Comparison of ENCODE assay signal across 8 mouse cellular contexts in genomic region chr8:84845355-84846093, GRCm38 (mm10). TPM values are rescaled to one million over a fixed set of nuclear protein-coding genes. Genes with fewer than 3 reads are reported as not detected.
A peak's percentile ranks its signal among the peaks of the same experiment; 100 is the strongest.
DNase-seq lines count a peak whose midpoint lies in the region; ATAC-seq and TF ChIP-seq lines count a peak whose summit lies in the region.

No protein-coding gene starts in this region.

- no peak overlapping the region for H3K27ac ChIP-seq in bone marrow, adult 2 months (ENCODE audit: control insufficient read depth, insufficient read depth, low read depth, low read length, poor library complexity)
- peak overlapping the region; percentile 78; the same call in 1 of the 2 replicates for H3K27ac ChIP-seq in forebrain, embryonic 16.5 days (ENCODE audit: low read length)
- no peak overlapping the region for H3K27ac ChIP-seq in kidney, embryonic 14.5 days (ENCODE audit: low read depth, low read length)
- H3K27ac ChIP-seq in stomach, embryonic 15.5 days: peak overlapping the region; percentile 87; the same call in 1 of the 2 replicates

- peak overlapping the region; percentile 94 for H3K4me2 ChIP-seq in forebrain, embryonic 16.5 days (ENCODE audit: low read length)
- peak overlapping the region; percentile 79 for H3K4me2 ChIP-seq in kidney, embryonic 14.5 days (replicated peaks; ENCODE audit: low read depth, low read length)
- peak overlapping the region; percentile 68 for H3K4me2 ChIP-seq in stomach, embryonic 15.5 days

- ATAC-seq in forebrain, embryonic 16.5 days: no peak
- ATAC-seq in kidney, embryonic 14.5 days (ENCODE audit: low FRiP score, low TSS enrichment): no peak
- no peak for ATAC-seq in stomach, embryonic 15.5 days (ENCODE audit: insufficient read depth, low FRiP score, low read depth)
- no peak for ATAC-seq in activated CD4-positive, CD25-positive, alpha-beta regulatory T cell, adult 4 months

- peaks cover 32% of the 10 kb centered on the region for H3K36me3 ChIP-seq in forebrain, embryonic 16.5 days (ENCODE audit: control insufficient read depth, insufficient read depth)
- H3K36me3 ChIP-seq in kidney, embryonic 14.5 days (ENCODE audit: control insufficient read depth, insufficient read depth, low read length): peaks cover 44% of the 10 kb centered on the region
- peaks cover 38% of the 10 kb centered on the region for H3K36me3 ChIP-seq in stomach, embryonic 15.5 days

- TF ChIP-seq POLR2A in bone marrow, adult 2 months (IDR thresholded peaks at IDR 0.05; ENCODE audit: borderline replicate concordance, control insufficient read depth, low read depth, low read length): no peak

- 6% methylated on average over 12 of the region's 12 CpGs for WGBS in bone marrow, adult 2 months
- WGBS in forebrain, embryonic 16.5 days: 12% methylated on average over 12 of the region's 12 CpGs
- 15% methylated on average over 12 of the region's 12 CpGs for WGBS in kidney, embryonic 14.5 days
- WGBS in stomach, embryonic 15.5 days: 10% methylated on average over 12 of the region's 12 CpGs

- peaks cover 4% of the 10 kb centered on the region; the same call in 1 of the 2 replicates for H3K4me1 ChIP-seq in bone marrow, adult 2 months (ENCODE audit: control insufficient read depth, insufficient read depth, low read length)
- H3K4me1 ChIP-seq in forebrain, embryonic 16.5 days (replicated peaks; ENCODE audit: control insufficient read depth, insufficient read depth, low read length): peaks cover 34% of the 10 kb centered on the region
- peaks cover 23% of the 10 kb centered on the region for H3K4me1 ChIP-seq in kidney, embryonic 14.5 days (ENCODE audit: control insufficient read depth, insufficient read depth, low read length)
- peaks cover 14% of the 10 kb centered on the region for H3K4me1 ChIP-seq in stomach, embryonic 15.5 days

- H3K27me3 ChIP-seq in forebrain, embryonic 16.5 days (replicated peaks; ENCODE audit: control insufficient read depth, insufficient read depth, low read length): no peaks in the 10 kb centered on the region
- H3K27me3 ChIP-seq in kidney, embryonic 14.5 days (ENCODE audit: control insufficient read depth, insufficient read depth, low read length): no peaks in the 10 kb centered on the region
- H3K27me3 ChIP-seq in stomach, embryonic 15.5 days (replicated peaks): no peaks in the 10 kb centered on the region

- peak; percentile 64 to 73 for DNase-seq in right cerebral cortex, postnatal 10 days (ENCODE audit: low spot score in 2 of 2)
- no peak for DNase-seq in right cerebral cortex, postnatal 14 days
- DNase-seq in lung, postnatal 10 days: peak; percentile 70

- no peaks in the 10 kb centered on the region for H3K9me3 ChIP-seq in forebrain, embryonic 16.5 days (ENCODE audit: control insufficient read depth, low read length)
- H3K9me3 ChIP-seq in kidney, embryonic 14.5 days (ENCODE audit: control insufficient read depth, low read length): no peaks in the 10 kb centered on the region
- H3K9me3 ChIP-seq in stomach, embryonic 15.5 days: no peaks in the 10 kb centered on the region

- H3K4me3 ChIP-seq in bone marrow, adult 2 months (replicated peaks; ENCODE audit: control insufficient read depth, low read depth, low read length): peak overlapping the region; percentile 89
- H3K4me3 ChIP-seq in forebrain, embryonic 16.5 days (replicated peaks; ENCODE audit: low read length): peak overlapping the region; percentile 99
- H3K4me3 ChIP-seq in kidney, embryonic 14.5 days (ENCODE audit: low read length): peak overlapping the region; percentile 81
- peak overlapping the region; percentile 97 for H3K4me3 ChIP-seq in stomach, embryonic 15.5 days (replicated peaks)

- peak; percentile 51; the same call in 1 of the 2 replicates for TF ChIP-seq CTCF in bone marrow, adult 2 months (IDR thresholded peaks at IDR 0.05; ENCODE audit: control insufficient read depth, insufficient read depth, low read length)

- peak overlapping the region; percentile 93 for H3K9ac ChIP-seq in forebrain, embryonic 16.5 days (replicated peaks; ENCODE audit: low read depth, low read length)
- H3K9ac ChIP-seq in kidney, embryonic 14.5 days (ENCODE audit: low read depth, low read length): peak overlapping the region; percentile 84
- peak overlapping the region; percentile 97 for H3K9ac ChIP-seq in stomach, embryonic 15.5 days

RNA-seq across cellular contexts. Expression of gene Calr, which starts 1.2 kb away (rescaled TPM):
- 342 and 475 TPM in 2 replicates for polyA plus RNA-seq in bone marrow, adult 2 months (2011; ENCODE audit: insufficient read depth, insufficient read length, low replicate concordance, missing spikeins)
- polyA plus RNA-seq in forebrain, embryonic 16.5 days (2015; fragmentation: Nextera tagmentation; extraction: Ambion mirVana): 610 and 631 TPM in 2 replicates
- 758 and 944 TPM in 2 replicates for polyA plus RNA-seq in kidney, embryonic 14.5 days (2014; fragmentation: Nextera tagmentation; extraction: Ambion mirVana)
- 938 and 1,051 TPM in 2 replicates for polyA plus RNA-seq in stomach, embryonic 15.5 days (2015; fragmentation: Nextera tagmentation; extraction: Ambion mirVana)
- 100 to 1,000 TPM; 269 to 303 TPM for polyA plus RNA-seq in activated CD4-positive, CD25-positive, alpha-beta regulatory T cell, adult 4 months (2017; shearing (Covaris generic))

RNA-seq across cellular contexts. Expression of gene Rad23a, which starts 5.1 kb away (rescaled TPM):
- 169 and 222 TPM in 2 replicates for polyA plus RNA-seq in bone marrow, adult 2 months (2011; ENCODE audit: insufficient read depth, insufficient read length, low replicate concordance, missing spikeins)
- 84.8 and 86.5 TPM in 2 replicates for polyA plus RNA-seq in forebrain, embryonic 16.5 days (2015; fragmentation: Nextera tagmentation; extraction: Ambion mirVana)
- 124 and 125 TPM in 2 replicates for polyA plus RNA-seq in kidney, embryonic 14.5 days (2014; fragmentation: Nextera tagmentation; extraction: Ambion mirVana)
- polyA plus RNA-seq in stomach, embryonic 15.5 days (2015; fragmentation: Nextera tagmentation; extraction: Ambion mirVana): 115 and 130 TPM in 2 replicates
- polyA plus RNA-seq in activated CD4-positive, CD25-positive, alpha-beta regulatory T cell, adult 4 months (2017; shearing (Covaris generic)): 100 to 1,000 TPM; 125 to 131 TPM

RNA-seq across cellular contexts. Expression of gene Farsa, which starts 11.3 kb away (rescaled TPM):
- polyA plus RNA-seq in bone marrow, adult 2 months (2011; ENCODE audit: insufficient read depth, insufficient read length, low replicate concordance, missing spikeins): 36.6 and 59.1 TPM in 2 replicates
- polyA plus RNA-seq in forebrain, embryonic 16.5 days (2015; fragmentation: Nextera tagmentation; extraction: Ambion mirVana): 126 TPM in 2 replicates
- polyA plus RNA-seq in kidney, embryonic 14.5 days (2014; fragmentation: Nextera tagmentation; extraction: Ambion mirVana): 90.4 and 105 TPM in 2 replicates
- polyA plus RNA-seq in stomach, embryonic 15.5 days (2015; fragmentation: Nextera tagmentation; extraction: Ambion mirVana): 89.5 and 90.1 TPM in 2 replicates
- 10 to 100 TPM; 45.8 to 58.4 TPM for polyA plus RNA-seq in activated CD4-positive, CD25-positive, alpha-beta regulatory T cell, adult 4 months (2017; shearing (Covaris generic))

RNA-seq across cellular contexts. Expression of gene Gadd45gip1, which starts 14.2 kb away (rescaled TPM):
- polyA plus RNA-seq in bone marrow, adult 2 months (2011; ENCODE audit: insufficient read depth, insufficient read length, low replicate concordance, missing spikeins): 9.2 and 20.5 TPM in 2 replicates
- 31.3 and 34.3 TPM in 2 replicates for polyA plus RNA-seq in forebrain, embryonic 16.5 days (2015; fragmentation: Nextera tagmentation; extraction: Ambion mirVana)
- polyA plus RNA-seq in kidney, embryonic 14.5 days (2014; fragmentation: Nextera tagmentation; extraction: Ambion mirVana): 49.2 and 54.2 TPM in 2 replicates
- 52.7 and 54.5 TPM in 2 replicates for polyA plus RNA-seq in stomach, embryonic 15.5 days (2015; fragmentation: Nextera tagmentation; extraction: Ambion mirVana)
- 10 to 100 TPM; 18.5 to 21.5 TPM for polyA plus RNA-seq in activated CD4-positive, CD25-positive, alpha-beta regulatory T cell, adult 4 months (2017; shearing (Covaris generic))

RNA-seq across cellular contexts. Expression of gene Dand5, which starts 22.9 kb away (rescaled TPM):
- polyA plus RNA-seq in bone marrow, adult 2 months (2011; ENCODE audit: insufficient read depth, insufficient read length, low replicate concordance, missing spikeins): 2.2 and 3.3 TPM in 2 replicates
- 8.2 and 8.7 TPM in 2 replicates for polyA plus RNA-seq in forebrain, embryonic 16.5 days (2015; fragmentation: Nextera tagmentation; extraction: Ambion mirVana)
- 5.9 and 6.0 TPM in 2 replicates for polyA plus RNA-seq in kidney, embryonic 14.5 days (2014; fragmentation: Nextera tagmentation; extraction: Ambion mirVana)
- 6.3 and 6.9 TPM in 2 replicates for polyA plus RNA-seq in stomach, embryonic 15.5 days (2015; fragmentation: Nextera tagmentation; extraction: Ambion mirVana)
- 1 to 10 TPM; 4.2 to 4.5 TPM for polyA plus RNA-seq in activated CD4-positive, CD25-positive, alpha-beta regulatory T cell, adult 4 months (2017; shearing (Covaris generic))

Comparison
In these comparisons a context has a peak if more than half of its experiments do, and no peak if none do; other contexts are left out.
1. H3K27ac ChIP-seq: peak in forebrain, embryonic 16.5 days (single experiment) and stomach, embryonic 15.5 days (single experiment); none in bone marrow, adult 2 months (single experiment) and kidney, embryonic 14.5 days (single experiment).
2. Peak in every context shown above with its lines, with median percentiles within 50 percentile points of each other: H3K4me3 ChIP-seq, H3K4me2 ChIP-seq and H3K9ac ChIP-seq.